Mouse (Mus musculus) C2C12 (cell line): ENCODE results near the gene Tusc2. TPM values are rescaled to one million over a fixed set of nuclear protein-coding genes. Genes with fewer than 3 reads are reported as not detected.

Source experiments
- H3K27me3 ChIP-seq: one replicate; pipeline ENCODE4 v1.6.1; 2011; ENCODE audit not compliant: control insufficient read depth, insufficient read depth, insufficient read length
- H3K36me3 ChIP-seq: one replicate; pipeline ENCODE4 v1.6.1; 2011; ENCODE audit not compliant: control insufficient read depth, insufficient read depth
- H3K4me3 ChIP-seq: one replicate; pipeline ENCODE4 v1.5.1; 2011; ENCODE audit warnings: mild to moderate bottlenecking, control low read depth; ENCODE audit not compliant: poor library complexity, insufficient read depth, severe bottlenecking
- H3K79me2 ChIP-seq: one replicate; pipeline ENCODE4 v1.6.1; 2011; ENCODE audit not compliant: control insufficient read depth, insufficient read depth
- H3K79me3 ChIP-seq: one replicate; pipeline ENCODE4 v1.6.1; 2011; ENCODE audit warnings: low read depth, control low read depth
- H3ac ChIP-seq: one replicate; pipeline ENCODE3; 2011; ENCODE audit warnings: low read depth; ENCODE audit not compliant: control insufficient read depth, insufficient read length
- CEBPB ChIP-seq: IDR thresholded peaks from one replicate; pipeline ENCODE4 v1.6.1; 2011; ENCODE audit warnings: low read depth, mild to moderate bottlenecking, control low read depth, moderate library complexity
- CTCF ChIP-seq: IDR thresholded peaks from one replicate; pipeline ENCODE4 v1.5.1; 2011; ENCODE audit not compliant: control insufficient read depth, insufficient read depth, insufficient read length
- FOSL1 ChIP-seq: IDR thresholded peaks from one replicate; pipeline ENCODE4 v1.8.0; 2011; ENCODE audit warnings: mild to moderate bottlenecking, low read length; ENCODE audit not compliant: poor library complexity, insufficient read depth, severe bottlenecking
- MAX ChIP-seq: IDR thresholded peaks from one replicate; pipeline ENCODE4 v1.6.1; 2011; ENCODE audit warnings: mild to moderate bottlenecking, control low read depth
- MYOD1 ChIP-seq: IDR thresholded peaks from one replicate; pipeline ENCODE4 v1.6.1; 2011; ENCODE audit warnings: low read depth; ENCODE audit not compliant: control insufficient read depth, insufficient read length
- MYOG ChIP-seq: IDR thresholded peaks from one replicate; pipeline ENCODE4 v1.6.1; 2011; ENCODE audit not compliant: control insufficient read depth, insufficient read length; ENCODE audit errors: extremely low read depth
- USF1 ChIP-seq: IDR thresholded peaks from one replicate; pipeline ENCODE4 v1.6.1; 2011; ENCODE audit warnings: low read depth, mild to moderate bottlenecking, control low read depth, moderate library complexity
- polyA plus RNA-seq: library from polyadenylated mRNA; unstranded; fragments of >200 nt; fragmentation: generic; extraction: Trizol; gene quantifications from one replicate; pipeline ENCODE4 v1.2.1, GENCODE M21; 2012; ENCODE audit warnings: missing spikeins

The Tusc2 gene
- polyA plus RNA-seq, 1 experiment = 15.9 TPM

DNA sequence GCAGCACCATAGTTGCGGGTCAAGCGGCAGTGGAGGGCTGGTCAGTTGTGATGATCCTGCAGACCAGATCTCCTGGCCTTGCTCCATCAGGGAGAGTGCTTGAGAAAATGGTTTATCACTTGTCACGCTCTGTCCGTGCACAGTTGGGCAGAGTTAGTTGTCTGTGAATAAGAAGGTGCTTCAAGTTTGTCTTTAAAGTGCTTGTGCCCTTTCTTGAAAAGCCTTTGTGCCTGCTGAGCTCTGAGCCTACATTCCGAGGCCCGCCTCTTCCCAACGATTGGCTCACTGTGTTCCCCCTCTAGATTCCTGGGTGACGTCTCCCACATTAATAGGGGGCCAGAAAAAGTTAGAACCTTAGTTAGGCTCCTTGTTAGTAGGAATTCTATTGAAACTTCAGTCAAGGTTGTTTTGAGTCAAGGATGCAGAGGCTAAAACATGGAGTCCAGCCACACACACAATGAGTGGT lies 11.1 kb upstream of the Tusc2 start:
- peaks cover 7% of the 10 kb centered on the region for H3K36me3 ChIP-seq
- TF ChIP-seq FOSL1 = no peak
- TF ChIP-seq MAX = no peak
- TF ChIP-seq MYOG = no peak
- peak overlapping the region; percentile 84 for H3ac ChIP-seq
- peaks cover 49% of the 10 kb centered on the region for H3K79me2 ChIP-seq
- H3K4me3 ChIP-seq = peak overlapping the region; percentile 45
- peaks cover 28% of the 10 kb centered on the region for H3K79me3 ChIP-seq
- H3K27me3 ChIP-seq = no peaks in the 10 kb centered on the region

DNA sequence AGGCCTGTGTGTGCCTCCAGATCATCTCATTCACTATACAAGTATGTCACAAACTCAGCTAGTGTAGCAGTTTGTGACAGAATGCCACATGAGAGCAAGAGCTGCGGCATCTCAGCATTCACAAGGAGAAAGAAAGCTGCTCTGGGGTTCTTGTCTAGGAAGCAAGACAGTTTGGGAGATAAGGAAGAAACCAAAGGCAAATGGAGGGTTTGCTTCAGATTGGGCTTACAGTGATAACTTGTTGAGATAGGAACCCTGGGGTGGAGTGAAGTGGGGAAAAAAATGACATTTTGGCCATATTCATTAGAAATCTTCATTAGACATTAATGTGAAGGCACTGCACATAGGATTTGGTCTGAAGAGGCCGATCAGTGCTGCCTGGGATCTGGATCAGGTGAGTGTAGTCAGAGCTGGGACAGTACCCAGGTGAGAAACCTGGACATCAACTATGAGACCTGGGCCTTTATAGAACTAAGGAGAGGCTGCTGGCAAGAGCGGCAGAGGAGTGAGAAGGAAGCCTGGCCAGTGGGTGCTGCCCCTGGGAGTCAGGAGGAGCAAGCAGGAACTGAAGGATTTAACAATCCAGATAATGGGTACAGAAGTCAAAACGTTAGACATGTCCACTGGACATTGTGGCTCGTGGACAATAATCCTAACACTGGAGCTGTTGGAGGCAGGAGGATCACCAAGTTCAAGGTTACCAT lies 10.2 kb upstream of the Tusc2 start:
- Histone ChIP-seq H3K79me3 (peaks cover 33% of the 10 kb centered on the region), H3K36me3 (peaks cover 16% of the 10 kb centered on the region), H3K4me3 (no peak overlapping the region), H3K79me2 (peaks cover 59% of the 10 kb centered on the region), H3ac (peak overlapping the region; percentile 52), H3K27me3 (no peaks in the 10 kb centered on the region)
- TF ChIP-seq CEBPB = no peak
- no peak for TF ChIP-seq USF1

DNA sequence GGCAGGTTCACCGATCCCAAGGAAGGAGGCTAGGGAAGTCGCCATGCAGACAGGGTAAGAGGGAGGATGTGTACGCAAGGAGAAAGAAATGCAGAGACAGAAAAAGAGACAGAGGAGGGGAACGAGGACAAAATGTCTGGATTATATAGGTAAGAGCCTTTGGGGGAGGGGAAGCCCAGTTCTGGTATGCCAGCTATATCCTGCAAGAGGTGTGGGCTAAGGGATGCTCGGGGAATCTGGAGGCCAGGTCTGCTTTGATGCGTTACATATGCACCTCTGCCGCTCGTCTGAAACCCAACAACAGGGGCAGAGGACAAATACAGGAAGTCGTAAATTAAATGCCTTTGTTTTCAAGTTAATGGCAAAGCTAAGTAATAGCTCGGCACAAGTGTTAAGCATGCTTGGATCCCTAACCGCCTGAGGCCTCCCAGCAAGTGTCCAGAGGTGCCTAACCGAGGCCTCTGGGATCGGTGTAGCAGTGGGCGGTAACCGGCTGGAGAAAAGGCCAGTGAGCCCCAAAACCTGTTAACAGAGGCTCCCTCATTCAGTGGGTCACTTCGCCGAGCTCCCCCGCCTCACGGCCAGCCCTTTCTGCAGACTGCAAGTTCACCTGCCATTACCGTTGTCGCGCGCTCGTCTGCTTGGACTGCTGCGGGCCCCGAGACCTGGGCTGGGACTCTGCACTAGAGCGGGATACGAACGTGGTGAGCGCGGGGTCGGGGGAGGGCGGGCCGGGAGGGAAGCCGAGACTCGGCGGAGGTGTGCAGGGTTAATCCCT lies 9.3 kb upstream of the Tusc2 start:
- Histone ChIP-seq H3K79me3 (peaks cover 34% of the 10 kb centered on the region), H3K36me3 (peaks cover 25% of the 10 kb centered on the region), H3K27me3 (no peaks in the 10 kb centered on the region), H3K79me2 (peaks cover 67% of the 10 kb centered on the region), H3K4me3 (peak overlapping the region; percentile 82), H3ac (peak overlapping the region; percentile 52)
- TF ChIP-seq USF1 (no peak), MYOG (no peak), MAX (no peak), MYOD1 (no peak), CEBPB (no peak), CTCF (no peak), FOSL1 (no peak)

DNA sequence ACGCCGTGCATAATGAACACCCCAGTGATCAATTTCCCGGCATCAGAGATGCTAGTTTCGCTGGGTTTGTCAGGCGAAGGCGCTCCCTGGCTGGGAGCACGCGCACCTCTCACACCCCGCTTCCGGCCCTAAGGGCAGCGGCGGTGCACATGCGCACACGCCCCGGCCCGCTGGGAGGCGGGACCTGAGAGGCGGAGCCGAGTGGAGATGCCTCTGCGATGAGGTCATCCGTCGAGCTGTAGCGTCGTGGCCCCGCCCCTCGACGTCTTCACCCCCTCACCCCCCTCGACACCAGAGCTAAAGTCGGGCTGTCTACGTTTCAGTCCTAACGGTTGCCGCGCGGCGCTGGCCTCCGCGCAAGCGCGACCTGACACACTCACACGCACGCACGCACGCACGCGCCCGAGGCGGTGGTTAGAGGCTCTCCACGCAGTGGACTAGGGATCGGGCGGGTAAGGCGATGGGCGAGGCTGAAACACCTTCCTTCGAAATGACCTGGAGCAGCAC lies 8.7 kb upstream of the Tusc2 start:
- peaks cover 74% of the 10 kb centered on the region for H3K79me2 ChIP-seq
- peaks cover 40% of the 10 kb centered on the region for H3K79me3 ChIP-seq
- H3K27me3 ChIP-seq = no peaks in the 10 kb centered on the region
- peak overlapping the region; percentile 82 for H3K4me3 ChIP-seq
- peaks cover 32% of the 10 kb centered on the region for H3K36me3 ChIP-seq
- peak; percentile 73 for TF ChIP-seq MAX
- no peak for TF ChIP-seq USF1
- TF ChIP-seq CEBPB = no peak
- peak overlapping the region; percentile 97 for H3ac ChIP-seq

DNA sequence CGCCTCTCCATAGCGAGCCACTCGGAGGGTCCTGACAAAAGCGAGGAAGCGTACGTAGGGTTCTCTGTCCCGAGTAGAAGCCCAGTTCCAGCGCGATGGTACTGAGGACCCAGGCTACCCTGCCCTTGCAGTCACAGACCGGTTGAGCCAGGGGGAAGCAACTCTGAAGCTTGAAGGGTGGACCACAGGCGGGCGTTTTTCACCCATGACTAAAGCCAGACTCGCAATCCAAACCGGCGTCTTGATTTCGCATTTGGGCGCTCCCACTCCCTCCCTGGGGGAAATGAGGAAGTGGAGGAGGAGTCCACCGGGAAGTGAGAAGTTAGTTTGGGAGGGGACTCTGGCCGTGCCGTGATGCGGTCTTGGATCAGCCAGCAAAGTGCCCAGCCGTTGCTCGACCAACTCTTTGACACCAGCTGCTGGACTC lies 8.0 kb upstream of the Tusc2 start:
- Histone ChIP-seq H3K36me3 (peaks cover 38% of the 10 kb centered on the region), H3ac (peak overlapping the region; percentile 97), H3K4me3 (peak overlapping the region; percentile 82), H3K79me3 (peaks cover 43% of the 10 kb centered on the region), H3K27me3 (no peaks in the 10 kb centered on the region), H3K79me2 (peaks cover 80% of the 10 kb centered on the region)
- TF ChIP-seq MYOG (no peak), CTCF (no peak), USF1 (no peak), FOSL1 (no peak), MYOD1 (no peak), MAX (no peak), CEBPB (no peak)

DNA sequence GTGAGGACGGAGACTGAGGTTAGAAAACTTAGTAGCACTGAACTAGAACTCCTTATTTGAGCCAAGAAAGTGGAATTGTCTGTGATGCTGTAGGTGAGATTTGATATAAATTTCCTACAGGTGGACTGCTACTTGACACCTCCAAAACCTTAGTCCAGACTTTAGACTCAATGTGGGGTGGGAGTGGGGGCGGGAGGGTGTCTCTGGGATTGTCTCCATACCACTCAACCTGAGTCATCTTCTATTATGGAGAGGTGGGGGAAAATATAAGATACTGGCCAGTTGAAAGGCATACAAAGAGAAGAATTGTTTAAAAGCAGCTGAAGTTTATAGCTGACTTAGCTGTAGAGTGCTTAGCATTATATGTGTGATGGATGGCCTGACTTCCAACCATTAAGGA lies 7.4 kb upstream of the Tusc2 start:
- peaks cover 80% of the 10 kb centered on the region for H3K79me2 ChIP-seq
- H3K4me3 ChIP-seq = peak overlapping the region; percentile 82
- H3K79me3 ChIP-seq = peaks cover 43% of the 10 kb centered on the region
- TF ChIP-seq MYOG = no peak
- TF ChIP-seq USF1 = no peak
- TF ChIP-seq CEBPB = no peak
- TF ChIP-seq MAX = no peak
- no peak for TF ChIP-seq MYOD1
- TF ChIP-seq FOSL1 = no peak
- TF ChIP-seq CTCF = no peak
- H3ac ChIP-seq = peak overlapping the region; percentile 67
- peaks cover 45% of the 10 kb centered on the region for H3K36me3 ChIP-seq
- no peaks in the 10 kb centered on the region for H3K27me3 ChIP-seq
